Mouse (Mus musculus) ES-E14 (cell line): ENCODE data around the gene Sarnp. TPM values are rescaled to one million over a fixed set of nuclear protein-coding genes. Genes with fewer than 3 reads are reported as not detected.

Source experiments
- DNase-seq: peaks from one replicate; pipeline ENCODE4 v3.0.0-alpha.2; 2013; ENCODE audit warnings: low read depth, low spot score
- H3K27ac ChIP-seq: 2 replicates; pipeline ENCODE4 v1.5.1; 2012; ENCODE audit warnings: low read depth, mild to moderate bottlenecking, low read length, moderate library complexity, mixed read lengths; ENCODE audit not compliant: poor library complexity, insufficient read depth, severe bottlenecking
- H3K36me3 ChIP-seq: 2 replicates; pipeline ENCODE4 v1.6.1; 2012; ENCODE audit warnings: mild to moderate bottlenecking, low read length, moderate library complexity, mixed read lengths; ENCODE audit not compliant: control insufficient read depth, poor library complexity, insufficient read depth, severe bottlenecking
- H3K4me1 ChIP-seq, 2 experiments: fragments of 150-350 bp in 1 of 2; sonication (generic) in 1 of 2; 2 replicates each; pipeline ENCODE4 v1.6.1; 2012; ENCODE audit warnings: low read length in 2 of 2, mild to moderate bottlenecking in 1 of 2, mixed read lengths in 1 of 2; ENCODE audit not compliant: control insufficient read depth in 2 of 2, insufficient read depth in 2 of 2, poor library complexity in 1 of 2
- H3K4me3 ChIP-seq, 2 experiments: fragments of 150-350 bp in 1 of 2; sonication (generic) in 1 of 2; 2 replicates each; pipeline ENCODE4 v1.5.1; 2012; ENCODE audit warnings: low read length in 2 of 2, low read depth in 1 of 2, mild to moderate bottlenecking in 1 of 2, mixed read lengths in 1 of 2; ENCODE audit not compliant: insufficient read depth in 1 of 2, poor library complexity in 1 of 2, severe bottlenecking in 1 of 2
- H3K9ac ChIP-seq: 2 replicates; pipeline ENCODE4 v1.6.1; 2012; ENCODE audit warnings: low read depth, mild to moderate bottlenecking, low read length, mixed read lengths; ENCODE audit not compliant: poor library complexity, insufficient read depth, severe bottlenecking
- H3K9me3 ChIP-seq: fragments of 150-350 bp; sonication (generic); 2 replicates; pipeline ENCODE4 v1.6.1; 2012; ENCODE audit warnings: low read depth, mild to moderate bottlenecking, low read length; ENCODE audit not compliant: control insufficient read depth, insufficient read depth
- CHD2 ChIP-seq: IDR thresholded peaks from 2 replicates; pipeline ENCODE4 v1.6.1; 2014; ENCODE audit warnings: mild to moderate bottlenecking, low read depth, low read length, inconsistent platforms
- HCFC1 ChIP-seq: IDR thresholded peaks from 2 replicates; pipeline ENCODE4 v1.6.1; 2012; ENCODE audit warnings: low read length, inconsistent platforms, borderline replicate concordance; ENCODE audit not compliant: insufficient read depth
- MAFK ChIP-seq: IDR thresholded peaks from 2 replicates; pipeline ENCODE4 v1.6.1; 2014; ENCODE audit warnings: mild to moderate bottlenecking, low read depth, low read length, inconsistent platforms; ENCODE audit not compliant: insufficient read depth
- ZC3H11A ChIP-seq: IDR thresholded peaks from 2 replicates; pipeline ENCODE4 v1.6.1; 2012; ENCODE audit warnings: low read depth, mild to moderate bottlenecking, inconsistent platforms, low read length, borderline replicate concordance
- ZNF384 ChIP-seq: IDR thresholded peaks from 2 replicates; pipeline ENCODE4 v1.6.1; 2012; ENCODE audit warnings: low read depth, low read length, inconsistent platforms
- in situ Hi-C, 2 experiments: fragments of 600-800 bp; cut with MboI; formaldehyde crosslinking; loops; one replicate each; pipeline ENCODE4 v1.15.1; 2025; ENCODE audit warnings: low sequenced_read_pairs in 2 of 2, inconsistent platforms in 1 of 2; ENCODE audit not compliant: unreplicated experiment in 2 of 2
- total RNA-seq: library from RNA; depleted of rRNA; stranded (reverse); fragments of 300-350 nt; gene quantifications from 2 replicates; pipeline ENCODE4 v1.2.3, GENCODE M21; 2012

The Sarnp gene
- total RNA-seq, 1 experiment = 101 TPM

- H3K4me3 ChIP-seq = peak overlapping the region; percentile 93 to 96
- TF ChIP-seq ZNF384 (no peak), MAFK (no peak), ZC3H11A (no peak), CHD2 (no peak), HCFC1 (no peak)
- DNase-seq = peak; percentile 71
- H3K27ac ChIP-seq = peak overlapping the region; percentile 23; the same call in 1 of the 2 replicates
- no peaks in the 10 kb centered on the region for H3K9me3 ChIP-seq
- H3K4me1 ChIP-seq = peaks cover 0 to 12% of the 10 kb centered on the region in 2 experiments; a peak in 3 of 4 replicates
- H3K9ac ChIP-seq = peak overlapping the region; percentile 97
- peaks cover 18% of the 10 kb centered on the region for H3K36me3 ChIP-seq
- in situ Hi-C loops = no loop called here
These were observed 92.5 kb downstream of the Sarnp start for GRCm38 (mm10) chr10:128909567-128910028.

DNA sequence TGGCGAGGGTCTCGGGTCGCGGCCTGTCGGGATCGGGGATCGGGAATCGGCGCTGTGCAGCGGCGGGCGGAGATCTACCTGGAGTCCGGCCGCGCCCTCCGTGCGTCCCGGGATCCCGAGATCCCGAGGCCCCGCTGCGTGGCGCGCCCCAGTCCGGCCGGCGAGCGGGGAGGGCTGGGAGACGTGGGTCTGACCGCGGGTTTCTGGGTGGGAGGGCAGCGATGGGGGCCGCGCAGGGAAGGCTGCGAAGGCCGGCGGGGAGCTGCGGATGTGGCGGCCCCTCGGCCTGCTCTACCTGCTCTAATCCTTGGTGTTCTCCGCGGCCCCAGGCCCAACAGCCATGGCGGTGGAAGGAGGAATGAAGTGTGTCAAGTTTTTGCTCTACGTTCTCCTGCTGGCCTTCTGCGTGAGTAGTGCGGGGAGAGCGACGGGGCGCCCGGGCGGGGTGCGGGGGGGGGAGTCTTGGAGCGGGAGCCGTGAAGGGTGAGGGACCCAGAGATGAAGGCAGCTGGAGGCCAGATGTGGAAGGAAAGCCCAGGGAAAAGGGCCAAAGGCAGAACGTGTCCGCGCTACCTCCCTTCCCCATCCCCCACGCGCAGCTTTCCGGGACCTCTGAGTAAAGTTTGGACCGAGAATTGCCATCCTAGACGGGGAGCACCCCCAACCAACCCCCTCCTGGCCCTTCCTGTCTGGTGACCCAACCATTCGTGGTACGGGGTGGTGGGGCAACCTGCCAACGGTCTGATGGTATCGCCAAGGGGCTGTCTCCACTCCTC is 93.1 kb downstream of the Sarnp start:
- H3K9ac ChIP-seq = peak overlapping the region; percentile 97
- H3K27ac ChIP-seq = peak overlapping the region; percentile 17; the same call in 1 of the 2 replicates
- peak overlapping the region; percentile 93 to 96 for H3K4me3 ChIP-seq
- peaks cover 21% of the 10 kb centered on the region for H3K36me3 ChIP-seq
- peaks cover 0 to 12% of the 10 kb centered on the region in 2 experiments; a peak in 3 of 4 replicates for H3K4me1 ChIP-seq
- no peak for DNase-seq
- no peak for TF ChIP-seq ZC3H11A
- TF ChIP-seq ZNF384 = no peak
- TF ChIP-seq MAFK = no peak
- TF ChIP-seq CHD2 = no peak
- no peak for TF ChIP-seq HCFC1
- no peaks in the 10 kb centered on the region for H3K9me3 ChIP-seq
- in situ Hi-C loops = no loop called here

- Histone ChIP-seq H3K36me3 (peaks cover 21% of the 10 kb centered on the region), H3K9ac (peak overlapping the region; percentile 97; the same call in 1 of the 2 replicates), H3K4me3 (peak overlapping the region in 1 of 2 experiments; percentile 96; a peak in 2 of 4 replicates), H3K9me3 (no peaks in the 10 kb centered on the region), H3K27ac (no peak overlapping the region), H3K4me1 (peaks cover 0 to 12% of the 10 kb centered on the region in 2 experiments; a peak in 2 of 4 replicates)
- in situ Hi-C loops = no loop called here
- TF ChIP-seq HCFC1 (no peak), ZNF384 (no peak), MAFK (no peak), CHD2 (no peak), ZC3H11A (no peak)
- DNase-seq = no peak
These were observed 94.3 kb downstream of the Sarnp start for GRCm38 (mm10) chr10:128911430-128911829.

GRCm38 (mm10) chr10:128912268-128912667 is 95.1 kb downstream of the Sarnp start:
- H3K36me3 ChIP-seq = peaks cover 25% of the 10 kb centered on the region
- TF ChIP-seq ZNF384 = no peak
- TF ChIP-seq ZC3H11A = no peak
- TF ChIP-seq HCFC1 = no peak
- TF ChIP-seq CHD2 = no peak
- H3K9me3 ChIP-seq = no peaks in the 10 kb centered on the region
- H3K27ac ChIP-seq = no peak overlapping the region
- in situ Hi-C loops = no loop called here
- no peak for DNase-seq
- H3K4me3 ChIP-seq = no peak overlapping the region
- H3K9ac ChIP-seq = no peak overlapping the region
- peaks cover 0 to 12% of the 10 kb centered on the region in 2 experiments; a peak in 2 of 4 replicates for H3K4me1 ChIP-seq
